Mouse (Mus musculus) spleen, embryonic (tissue): Measurements from ENCODE around the gene Ddn.

Source experiments
- CTCF ChIA-PET: fragments of 350-600 bp; sonication (Branson Sonifier 250); formaldehyde crosslinking; loops from one replicate; lab custom pipeline; 2022; lab: Charles Lee

Ddn gene

DNA sequence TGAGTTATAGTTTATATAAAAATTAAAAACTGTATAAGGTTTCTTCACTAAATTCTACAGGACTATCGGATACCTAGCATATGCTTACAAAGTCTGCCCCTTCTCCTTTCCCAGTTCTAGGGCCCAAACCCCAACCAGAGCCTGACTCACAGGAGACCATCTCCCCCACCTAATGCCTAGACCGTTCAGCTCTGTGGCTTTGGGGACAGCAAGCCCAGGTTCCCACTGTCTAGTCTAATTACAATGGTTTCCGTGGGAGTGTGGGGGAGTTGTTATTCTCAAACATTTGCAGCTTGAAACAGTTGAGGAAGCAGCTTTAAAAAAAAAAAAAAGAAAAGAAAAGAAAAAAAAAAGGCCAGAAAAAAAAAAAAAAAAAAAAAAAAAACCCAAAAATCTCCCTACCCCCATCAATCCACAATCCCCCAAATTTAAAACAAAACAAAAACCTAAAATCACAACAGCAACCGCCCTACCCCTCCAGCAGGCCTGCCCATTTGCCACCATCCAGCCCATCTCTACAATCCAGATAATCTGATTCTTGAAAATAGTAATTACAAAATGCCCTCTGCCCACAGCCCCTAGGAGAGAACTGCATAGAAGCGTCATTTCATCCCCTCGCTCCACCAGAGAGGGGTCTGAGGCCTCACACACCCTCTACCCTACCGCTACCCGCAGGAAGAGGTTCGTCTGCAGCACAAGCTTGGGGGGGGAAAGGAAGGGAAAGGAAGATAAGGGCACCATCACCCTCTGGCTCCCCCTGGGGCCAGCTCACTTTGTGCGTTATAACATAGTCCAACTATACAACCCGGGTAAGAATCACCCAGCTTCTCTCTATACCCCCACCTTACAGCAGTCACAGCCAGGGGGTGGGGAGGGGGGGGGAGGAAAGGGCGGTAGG is 23.1 kb upstream of the Ddn start:
- CTCF ChIA-PET, result interaction anchor here (0.6 to 0.8 kb wide), 2 partner anchors 34 to 151 kb away, joined by 4 to 7 read pairs; no protein-coding TSS in a partner anchor

DNA sequence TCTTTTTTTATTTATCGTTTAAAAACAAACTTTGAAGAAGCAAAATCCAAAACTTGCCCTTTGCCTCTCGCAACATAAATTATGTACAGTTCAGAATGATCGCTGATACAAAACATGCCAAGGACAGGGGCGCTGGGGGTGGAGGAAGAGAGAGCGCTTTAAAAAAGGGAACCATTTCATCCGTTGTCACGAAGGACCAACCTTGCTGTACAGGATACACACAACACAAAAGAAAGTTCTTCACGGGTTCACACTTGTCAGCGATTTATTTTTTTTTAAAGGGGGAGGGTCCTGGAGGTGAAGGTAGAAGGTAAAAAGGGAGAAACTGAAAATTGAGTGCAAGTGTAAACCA is 22.4 kb upstream of the Ddn start:
- CTCF ChIA-PET, result no interaction called here

DNA sequence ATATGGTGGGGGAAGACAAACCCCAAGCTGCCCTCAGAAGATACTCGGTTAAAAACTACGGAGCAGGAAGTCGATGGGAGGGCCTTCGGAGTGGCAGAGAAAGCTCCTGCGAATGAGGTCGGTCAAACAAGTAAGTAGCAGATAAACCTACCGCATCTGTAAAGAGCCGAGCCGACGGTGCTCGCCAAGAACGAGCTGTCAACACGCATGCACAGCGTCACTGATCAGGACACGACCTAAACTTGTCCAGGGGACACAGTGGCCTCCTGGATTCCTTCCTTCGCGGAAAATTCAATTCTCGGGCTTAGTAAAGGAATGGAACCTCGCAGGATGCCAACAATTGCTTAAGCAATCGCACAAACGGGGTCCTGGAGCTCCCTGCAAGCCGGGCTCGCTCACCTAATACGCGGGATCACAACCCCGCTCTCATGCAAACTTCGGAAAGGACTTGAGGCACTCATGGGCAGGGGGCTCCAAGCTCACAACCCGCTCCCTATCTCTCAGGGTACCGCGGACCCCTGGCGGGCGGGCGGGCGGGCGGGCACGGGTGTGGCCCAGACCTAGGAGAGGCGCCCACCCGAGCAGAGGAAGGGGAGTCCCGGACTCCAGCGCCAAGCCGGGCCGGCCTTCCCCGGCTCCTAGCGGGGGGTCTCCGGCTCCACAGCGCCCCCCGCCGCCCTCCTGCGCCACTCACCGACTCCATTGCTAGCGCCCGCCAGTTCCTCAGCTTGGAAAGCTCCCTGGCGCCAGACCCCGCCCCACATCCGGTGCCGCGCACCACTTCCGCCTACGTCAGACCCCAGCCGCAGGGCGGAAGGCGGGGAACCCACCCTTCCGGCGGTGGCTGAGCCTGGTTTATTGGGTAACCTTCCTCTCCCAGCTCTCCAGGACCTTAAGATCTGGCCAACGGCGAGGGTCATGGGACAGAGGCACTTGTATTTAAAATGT is 21.7 kb upstream of the Ddn start, which contains the start of gene Prkag1:
Gene Prkag1 (minus strand): TSS at position 786 of the 948 bp plus-strand sequence.
- CTCF ChIA-PET, result interaction anchor here (1.5 kb wide), 1 partner anchor 22 kb away, joined by 3 read pairs; the partner anchor contains the start of gene Ddn

DNA sequence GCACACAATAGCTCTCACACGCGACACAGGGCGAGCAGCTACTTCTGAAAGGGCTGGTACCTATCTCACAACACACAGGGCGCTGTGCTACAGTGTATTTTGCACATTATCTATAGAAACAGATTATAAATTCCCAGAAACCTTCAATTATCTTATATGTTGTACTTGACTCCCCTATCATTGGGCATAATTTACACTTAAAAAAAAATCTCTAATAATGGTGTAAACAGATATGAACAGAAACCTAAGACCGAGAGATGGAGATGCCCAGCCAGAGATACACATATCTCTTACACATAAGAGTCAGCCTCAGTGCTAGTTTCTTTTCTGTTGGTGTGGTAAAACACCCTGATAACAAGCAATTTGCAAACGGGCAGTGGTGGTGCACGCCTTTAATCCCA is 18.3 kb upstream of the Ddn start:
- CTCF ChIA-PET, result interaction anchor here (0.6 kb wide), 1 partner anchor 592 kb away, joined by 3 read pairs; no protein-coding TSS in a partner anchor

DNA sequence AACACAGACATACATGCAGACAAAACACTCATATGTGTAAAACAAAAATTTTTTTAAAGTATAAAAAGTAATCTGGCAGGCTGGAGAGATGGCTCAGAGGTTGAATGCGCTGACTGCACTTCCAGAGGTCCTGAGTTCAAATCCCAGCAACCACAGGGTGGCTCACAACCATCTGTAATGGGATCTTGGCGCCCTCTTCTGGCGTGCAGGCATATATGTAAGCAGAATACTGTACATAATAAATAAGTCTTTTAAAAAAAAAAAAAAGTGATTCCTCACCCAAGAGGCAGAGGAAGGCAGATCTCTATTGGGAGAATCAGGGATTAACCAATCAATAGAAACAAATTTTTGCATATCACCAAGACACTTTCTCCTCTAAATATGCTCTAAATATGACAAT is 14.1 kb upstream of the Ddn start:
- CTCF ChIA-PET, result no interaction called here

DNA sequence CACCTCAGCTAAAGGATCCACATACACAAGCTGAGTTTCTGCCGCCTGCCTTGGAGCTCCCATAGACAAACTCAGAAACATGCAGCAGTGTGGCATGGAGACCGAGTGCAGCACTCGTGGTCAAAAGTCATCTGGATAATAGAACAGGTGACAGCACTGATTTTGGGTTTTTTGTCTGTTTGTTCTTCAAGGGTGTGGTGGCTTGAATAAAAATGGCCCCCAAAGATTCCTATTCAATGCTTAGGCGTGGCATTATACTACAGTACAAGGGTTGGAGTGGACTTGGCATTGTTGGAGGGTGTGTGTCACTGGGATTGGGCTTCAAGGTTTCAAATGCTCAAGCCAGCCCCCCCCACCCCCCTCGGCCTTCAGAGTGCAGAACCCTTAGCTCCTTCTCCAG is 12.9 kb upstream of the Ddn start:
- CTCF ChIA-PET, result interaction anchor here (0.6 kb wide), 2 partner anchors 32 to 159 kb away, joined by 3 to 7 read pairs; partner anchors contain the start of gene Wnt1

DNA sequence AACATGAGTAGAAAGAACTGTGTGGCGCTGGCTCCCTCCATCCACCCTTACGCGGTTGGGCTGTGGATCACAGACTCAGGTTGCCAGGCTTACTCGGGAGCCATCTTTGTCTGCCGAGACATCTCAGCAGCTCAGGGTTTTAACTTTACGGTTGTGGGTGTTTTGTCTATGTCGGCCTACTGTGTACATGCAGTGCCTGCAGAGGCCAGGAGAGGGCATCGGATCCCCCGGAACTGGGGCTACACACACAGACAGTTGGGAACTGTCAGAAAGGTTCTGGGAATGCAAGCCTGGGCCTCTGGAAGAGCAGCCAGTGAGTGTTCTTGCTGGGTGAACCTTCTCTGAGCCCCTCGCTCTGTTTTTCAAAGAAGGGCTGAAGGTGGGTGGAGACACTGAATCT is 12.1 kb upstream of the Ddn start:
- CTCF ChIA-PET, result interaction anchor here (0.7 kb wide), 1 partner anchor 55 kb away, joined by 5 read pairs; no protein-coding TSS in a partner anchor

DNA sequence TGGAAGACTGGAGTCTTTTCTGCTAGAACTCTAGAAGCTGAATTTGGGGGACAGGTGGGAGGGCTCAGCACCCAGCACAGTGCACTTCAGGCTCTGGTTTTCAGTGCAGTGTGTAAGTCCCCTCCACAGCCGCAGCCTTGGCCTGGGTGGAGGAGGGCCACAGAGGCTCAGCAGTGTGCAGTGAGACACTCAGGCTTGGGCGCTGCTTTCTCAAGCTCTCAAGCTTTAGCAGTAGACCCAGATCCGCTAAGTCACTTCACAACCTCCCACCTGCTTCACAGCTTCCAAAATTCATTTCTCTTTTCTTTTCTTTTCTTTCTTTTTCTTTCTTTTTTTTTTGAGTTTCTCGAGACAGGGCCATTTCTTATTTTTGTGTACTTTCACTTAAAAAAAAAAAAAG is 11.6 kb upstream of the Ddn start:
- CTCF ChIA-PET, result interaction anchor here (0.7 kb wide), 1 partner anchor 55 kb away, joined by 5 read pairs; no protein-coding TSS in a partner anchor

DNA sequence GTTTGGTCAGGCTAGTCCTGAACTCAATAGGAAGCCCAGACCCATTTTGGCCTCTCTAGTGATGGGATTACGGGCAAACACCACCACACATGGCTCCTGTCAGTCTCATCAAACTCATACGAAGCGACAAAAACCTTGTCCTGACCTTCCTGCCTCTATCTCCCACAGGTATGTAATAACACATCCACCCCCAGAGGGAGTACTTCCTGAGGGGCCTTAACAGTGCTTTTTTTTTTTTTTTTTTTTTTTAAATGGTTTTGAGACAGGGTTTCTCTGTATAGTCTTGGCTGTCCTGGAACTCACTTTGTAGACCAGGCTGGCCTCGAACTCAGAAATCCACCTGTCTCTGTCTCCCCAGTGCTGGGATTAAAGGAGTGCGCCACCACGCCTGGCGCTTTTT is 8.9 kb upstream of the Ddn start:
- CTCF ChIA-PET, result no interaction called here

DNA sequence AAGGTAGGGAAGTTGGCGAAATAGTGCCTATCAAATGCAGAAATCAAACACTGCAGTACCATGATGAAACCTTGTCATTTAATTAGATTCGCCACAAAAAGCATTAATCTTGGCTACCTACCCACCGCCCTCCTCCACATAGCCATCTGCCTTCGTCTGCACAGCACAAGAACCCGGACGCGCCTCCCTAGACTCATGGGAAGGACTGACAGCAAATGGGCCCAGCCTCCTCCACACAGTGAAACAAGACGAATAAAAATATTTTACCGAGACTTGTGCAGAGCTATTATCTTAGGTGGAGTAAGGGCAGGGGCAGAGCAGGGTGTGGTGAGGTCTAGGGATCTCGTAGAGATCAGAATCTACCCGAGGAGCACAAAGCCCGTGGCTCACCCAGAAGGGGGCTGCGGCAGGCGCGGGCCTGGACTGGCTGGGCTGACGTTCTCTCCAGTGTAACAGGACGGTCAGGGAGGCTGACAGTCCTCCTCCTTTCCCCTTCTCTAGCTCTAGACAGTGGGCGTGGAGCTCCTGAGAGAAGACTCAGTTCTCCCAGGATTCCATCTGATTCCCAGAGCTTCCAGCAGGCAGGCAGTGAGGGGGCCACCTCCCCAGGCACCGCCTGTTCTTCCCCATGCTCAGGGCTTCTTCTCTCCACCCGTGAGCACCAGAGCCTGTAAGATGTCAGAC is 3.6 kb upstream of the Ddn start:
- CTCF ChIA-PET, result no interaction called here

DNA sequence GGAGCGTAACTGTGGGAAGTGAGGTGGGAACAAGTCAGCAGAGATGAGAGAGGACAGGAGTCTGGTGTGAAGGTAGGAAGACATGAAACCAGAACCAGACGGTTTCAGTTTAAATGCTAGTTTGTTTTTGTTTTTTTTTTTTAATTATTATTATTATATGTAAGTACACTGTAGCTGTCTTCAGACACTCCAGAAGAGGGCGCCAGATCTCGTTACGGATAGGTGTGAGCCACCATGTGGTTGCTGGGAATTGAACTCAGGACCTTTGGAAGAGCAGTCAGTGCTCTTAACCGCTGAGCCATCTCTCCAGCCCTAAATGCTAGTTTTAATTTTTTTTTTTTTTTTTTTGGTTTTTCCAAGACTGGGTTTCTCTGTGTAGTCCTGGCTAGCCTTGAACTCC is 922 bp upstream of the Ddn start:
- CTCF ChIA-PET, result interaction anchor here (0.6 to 1.3 kb wide), 3 partner anchors 18 to 79 kb away, joined by 3 to 11 read pairs (median 5); no protein-coding TSS in a partner anchor

DNA sequence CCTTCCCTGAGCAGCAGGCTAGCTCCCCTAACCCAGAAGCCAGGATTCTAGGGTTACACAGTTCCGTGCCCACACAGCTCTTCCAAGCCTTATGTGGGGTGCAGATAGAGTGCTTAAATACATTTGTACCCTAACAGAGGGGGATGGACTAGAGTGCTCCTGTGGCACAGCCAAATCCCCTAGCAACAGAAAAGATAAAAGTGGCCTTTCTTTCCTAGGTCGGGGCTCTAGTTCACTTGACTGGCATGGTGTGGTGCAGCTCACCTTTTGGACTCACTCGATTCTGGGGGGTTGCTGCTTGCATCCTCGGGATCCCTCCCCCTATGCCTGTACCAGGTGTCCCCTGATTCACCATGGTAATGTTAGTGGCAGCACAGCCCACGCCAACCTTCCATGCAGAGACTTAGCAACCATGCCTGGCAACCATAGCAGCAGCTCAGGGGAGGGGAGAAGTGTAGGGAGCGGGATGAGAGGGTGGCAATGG is 597 bp downstream of the Ddn start:
- CTCF ChIA-PET, result interaction anchor here (0.5 to 1.3 kb wide), 3 partner anchors 18 to 64 kb away, joined by 3 to 13 read pairs (median 3); no protein-coding TSS in a partner anchor

DNA sequence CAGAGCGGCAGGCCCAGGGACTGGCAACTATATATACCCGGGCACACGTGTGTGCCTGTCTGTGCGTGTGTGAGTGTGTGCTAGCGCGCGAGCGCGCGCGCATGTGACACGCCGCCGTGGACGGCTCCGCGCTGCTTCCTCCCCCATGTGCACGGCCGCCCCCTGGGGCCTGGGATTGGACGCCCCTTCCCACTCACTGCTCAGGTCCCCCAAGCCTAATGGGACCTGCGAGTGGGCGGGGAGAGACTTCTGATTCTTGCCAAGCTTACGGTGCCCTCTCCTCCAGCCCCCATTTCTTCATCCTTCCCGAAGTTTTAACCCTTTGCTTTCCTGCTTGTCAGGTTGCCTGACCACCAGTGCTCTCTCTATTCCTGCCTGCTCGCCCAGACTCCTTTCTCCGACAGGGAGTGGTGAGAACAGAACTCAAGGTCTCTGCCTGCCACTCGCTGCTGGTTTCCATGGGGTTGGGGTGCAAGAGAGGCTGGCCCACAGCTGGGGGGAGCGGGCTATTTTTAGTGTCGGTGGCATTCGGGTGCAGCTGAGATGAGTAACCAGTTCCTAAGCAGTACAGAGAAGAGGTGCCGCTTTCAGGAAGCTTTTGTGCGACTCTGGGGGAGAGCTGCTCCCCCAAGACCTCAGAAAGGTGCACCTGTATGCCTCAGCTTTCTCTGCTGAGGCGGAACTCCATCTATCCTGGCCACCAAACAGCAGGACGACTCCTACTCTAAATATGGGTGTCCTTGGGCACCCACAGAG is 1.2 kb downstream of the Ddn start:
- CTCF ChIA-PET, result interaction anchor here (0.5 to 1.1 kb wide), 2 partner anchors 17 to 65 kb away, joined by 3 to 13 read pairs; no protein-coding TSS in a partner anchor

DNA sequence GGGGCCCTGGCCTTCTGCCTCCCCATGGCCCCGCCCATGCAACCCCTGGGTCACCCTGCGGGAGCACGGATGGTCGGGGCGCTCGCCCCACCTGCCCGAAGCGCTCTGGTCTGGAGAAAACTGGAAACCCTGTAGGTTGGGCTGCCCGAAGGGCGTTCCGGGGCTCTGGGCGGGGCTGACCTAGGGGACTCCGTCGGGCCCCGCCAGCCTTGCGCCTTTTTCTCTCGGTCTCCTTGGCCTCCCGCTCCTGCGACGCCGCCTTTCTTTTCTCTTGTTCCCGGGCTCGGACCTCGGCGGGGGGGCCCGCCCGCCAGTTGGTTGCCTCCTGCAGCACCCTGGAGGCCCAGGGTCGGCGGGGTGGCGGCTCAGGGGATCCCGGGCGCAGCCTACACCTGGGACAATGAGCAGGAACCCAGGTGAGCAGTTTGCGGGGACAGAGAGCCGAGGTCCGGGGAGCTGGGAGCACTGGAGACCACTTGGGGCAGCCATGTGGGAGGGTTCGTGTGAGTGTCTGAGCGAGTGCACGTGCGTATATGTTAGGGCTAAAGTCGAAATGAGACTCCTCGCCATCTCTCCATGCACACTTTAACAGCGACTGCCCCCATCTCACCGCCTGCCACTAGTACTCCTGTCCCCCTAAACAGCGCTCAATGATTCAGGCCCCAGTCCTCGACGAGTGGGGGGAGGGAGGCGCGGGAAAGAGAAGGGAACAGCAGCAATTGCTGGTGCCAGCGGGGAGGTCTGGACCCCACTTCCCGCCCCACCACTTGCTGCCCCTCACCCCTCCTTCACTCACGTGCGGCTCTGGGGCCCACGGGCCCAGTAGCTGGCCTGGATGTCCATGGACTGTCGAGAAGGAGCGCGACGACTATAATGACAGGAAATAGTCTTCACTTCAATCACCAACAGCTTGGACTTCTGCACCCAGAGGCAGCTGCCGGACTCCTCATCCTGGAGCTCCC is 2.2 kb downstream of the Ddn start:
- CTCF ChIA-PET, result no interaction called here

DNA sequence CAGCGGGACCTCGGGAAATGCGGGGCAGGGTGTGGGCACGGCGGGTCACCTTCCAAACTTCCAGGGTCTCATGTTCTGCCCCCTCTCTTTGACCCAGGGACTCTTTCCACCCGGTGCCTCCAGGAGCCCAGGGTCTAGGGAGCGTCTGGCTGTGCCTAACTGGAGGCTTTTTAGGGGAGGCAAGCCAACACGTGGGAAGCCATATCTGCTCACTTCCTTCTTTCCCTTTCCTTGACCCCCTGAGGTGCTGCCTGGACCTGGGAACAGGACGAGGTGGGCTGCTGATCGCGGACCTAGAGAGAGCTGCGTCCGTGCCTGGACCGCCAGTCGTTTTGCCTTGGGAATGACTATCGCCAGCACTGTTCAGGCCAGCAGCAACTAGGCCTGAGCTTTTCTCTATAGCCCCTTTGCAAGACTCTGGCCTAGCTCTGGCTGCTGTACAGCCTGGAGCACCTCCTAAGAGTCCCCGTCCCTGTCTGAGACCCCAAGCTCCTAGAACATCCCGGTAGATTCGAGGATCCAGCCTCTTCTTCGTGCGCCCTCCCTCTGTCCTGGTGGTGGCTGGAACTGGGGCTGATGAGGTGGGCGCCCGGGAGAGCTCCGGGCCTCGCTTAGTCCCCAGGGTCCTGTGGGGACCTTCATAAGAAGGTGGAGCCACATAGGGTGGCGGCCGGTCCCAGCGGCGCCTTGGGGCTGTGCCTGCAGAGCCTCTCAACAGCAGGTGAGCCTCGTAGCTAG is 3.0 kb downstream of the Ddn start:
- CTCF ChIA-PET, result no interaction called here

DNA sequence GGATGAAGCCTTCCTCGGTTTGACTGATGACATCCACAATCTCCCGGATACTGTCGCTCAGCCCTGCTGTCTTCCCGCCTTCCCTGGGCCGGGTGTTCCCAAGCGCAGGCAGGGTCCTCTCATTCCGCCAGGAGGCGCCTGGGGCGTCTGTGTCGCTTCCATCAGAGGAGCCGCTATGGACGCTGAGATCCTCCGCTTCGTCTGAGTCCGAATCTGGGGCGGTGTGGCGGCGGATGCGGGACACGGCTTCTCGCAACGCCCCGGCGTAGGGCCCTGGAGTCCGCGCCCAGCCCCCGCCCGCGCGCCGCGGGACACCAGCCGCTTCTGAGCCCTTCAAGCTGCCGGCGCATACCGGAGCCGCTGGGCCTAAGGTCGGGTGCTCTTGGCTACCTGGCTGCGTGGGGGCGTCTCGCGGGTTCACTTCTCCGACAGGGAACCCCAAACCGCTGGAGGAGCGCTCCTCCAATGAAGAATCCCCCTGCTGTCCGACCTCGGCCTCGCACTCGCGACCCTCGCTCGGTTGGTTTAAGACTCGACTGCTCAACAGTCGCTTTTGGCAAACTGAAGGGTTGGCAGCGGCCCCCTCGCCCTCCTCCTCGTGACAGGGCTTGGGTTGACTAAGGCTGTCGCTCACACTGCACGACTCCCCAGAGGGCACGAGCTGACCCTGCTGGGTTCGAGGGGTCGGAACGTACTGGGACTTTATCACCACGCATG is 3.8 kb downstream of the Ddn start:
- CTCF ChIA-PET, result interaction anchor here (0.5 kb wide), 1 partner anchor 279 kb away, joined by 11 read pairs; no protein-coding TSS in a partner anchor

DNA sequence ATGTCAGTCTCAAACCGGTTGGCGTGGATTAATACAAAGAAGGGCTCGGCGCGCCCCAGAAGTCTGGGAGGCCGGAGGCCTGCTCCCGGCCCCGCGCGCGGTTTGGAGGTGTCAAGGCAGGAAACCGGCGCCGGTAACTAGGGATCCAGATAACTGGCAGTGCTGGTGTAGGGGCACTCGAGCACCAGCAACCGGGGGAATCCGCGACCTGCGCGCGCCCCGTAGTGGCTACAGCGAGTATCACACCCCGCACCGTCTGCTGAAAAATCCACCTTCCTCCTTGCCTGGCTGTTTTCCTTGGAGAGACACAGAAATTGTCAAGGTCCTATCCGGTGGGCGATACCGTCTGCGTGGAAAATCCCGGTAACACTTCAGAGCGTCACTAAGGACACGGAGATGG is 5.2 kb downstream of the Ddn start:
- CTCF ChIA-PET, result no interaction called here
